Mouse (Mus musculus) NIH3T3 (cell line): ENCODE results near the gene Cga.
"Not testable (repeated sequence)": the region's sequence is repeated elsewhere in the genome, so short reads cannot be mapped to it uniquely, and the experiment has no call there.

Source experiments
- DNase-seq: peaks from one replicate; pipeline ENCODE4 v3.0.0-alpha.2; 2012; ENCODE audit warnings: low read depth

The Cga gene

DNA sequence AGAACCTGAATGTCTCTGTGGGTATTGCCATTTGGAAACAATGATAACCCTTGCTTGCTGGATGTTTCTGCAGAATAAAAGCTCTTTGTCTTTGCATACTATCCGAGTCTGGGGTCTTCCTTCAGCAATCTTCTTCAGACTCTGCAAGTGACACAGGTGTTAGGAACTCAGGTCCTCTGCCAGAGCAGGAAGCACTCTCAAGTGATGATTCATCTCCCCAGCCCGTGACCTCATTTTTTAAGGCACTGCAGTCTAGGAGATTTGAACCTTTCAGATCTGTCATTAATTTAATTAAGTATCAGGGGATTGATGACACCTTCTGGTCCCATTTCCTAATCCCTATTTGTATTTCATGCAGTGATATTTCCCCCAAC, 3.8 kb upstream of the Cga start:
- no peak for DNase-seq

DNA sequence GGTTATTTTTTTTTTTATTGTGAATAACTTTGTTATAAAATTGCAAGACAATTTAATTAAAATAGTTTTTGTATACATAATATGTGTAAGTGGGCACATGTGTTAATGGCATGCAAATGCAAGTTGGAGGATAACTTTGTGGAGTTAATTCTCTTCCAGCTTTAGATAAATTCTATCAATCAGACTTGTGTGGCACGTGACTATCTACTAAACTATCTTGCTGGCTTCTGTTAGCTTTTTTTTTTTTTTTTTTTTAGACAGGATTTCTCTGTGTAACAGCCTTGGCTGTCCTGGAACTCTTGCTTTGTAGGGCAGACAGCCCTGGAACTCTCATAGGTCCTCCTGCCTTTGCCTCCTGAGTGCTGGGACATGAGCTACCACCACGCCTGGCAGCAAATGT, 4.9 kb downstream of the Cga start:
- no peak for DNase-seq

DNA sequence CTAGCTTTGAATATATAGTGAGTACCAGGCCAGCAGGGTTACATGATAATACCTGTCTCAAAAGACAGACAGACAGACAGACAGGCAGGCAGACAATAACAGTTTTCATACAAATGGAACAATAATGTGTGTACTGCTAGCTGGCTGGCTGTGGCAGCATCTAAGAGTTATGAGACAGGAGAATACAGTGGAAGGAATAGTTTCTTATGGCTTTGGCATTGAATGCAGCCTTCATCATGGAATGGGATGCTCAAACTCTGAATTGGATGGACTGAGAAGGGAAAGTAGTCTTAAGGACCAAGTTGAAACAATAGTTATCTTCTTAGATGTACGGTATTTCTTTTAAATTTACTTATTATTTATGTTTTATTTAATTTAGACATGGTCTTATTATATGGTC, 5.7 kb downstream of the Cga start:
- no peak for DNase-seq

DNA sequence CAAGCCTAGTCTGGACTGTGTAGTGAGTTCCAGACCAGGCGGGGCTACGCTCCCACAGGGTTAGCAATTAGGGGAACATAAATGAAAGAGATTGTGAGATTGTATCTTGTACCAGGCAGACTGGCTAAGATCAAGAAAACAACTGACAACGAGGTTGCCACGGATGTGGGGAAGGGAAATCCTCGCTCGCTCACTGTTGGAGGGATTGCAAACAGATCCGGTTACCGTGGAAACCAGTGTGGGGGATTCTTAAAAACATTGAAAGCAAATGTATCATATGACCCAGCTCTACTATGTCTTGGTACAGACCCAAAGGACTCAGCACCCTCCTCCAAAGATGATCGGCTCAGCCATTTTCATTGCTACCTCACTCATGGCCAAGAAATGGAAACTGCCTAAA, 6.6 kb downstream of the Cga start:
- DNase-seq, result peak; percentile 2

DNA sequence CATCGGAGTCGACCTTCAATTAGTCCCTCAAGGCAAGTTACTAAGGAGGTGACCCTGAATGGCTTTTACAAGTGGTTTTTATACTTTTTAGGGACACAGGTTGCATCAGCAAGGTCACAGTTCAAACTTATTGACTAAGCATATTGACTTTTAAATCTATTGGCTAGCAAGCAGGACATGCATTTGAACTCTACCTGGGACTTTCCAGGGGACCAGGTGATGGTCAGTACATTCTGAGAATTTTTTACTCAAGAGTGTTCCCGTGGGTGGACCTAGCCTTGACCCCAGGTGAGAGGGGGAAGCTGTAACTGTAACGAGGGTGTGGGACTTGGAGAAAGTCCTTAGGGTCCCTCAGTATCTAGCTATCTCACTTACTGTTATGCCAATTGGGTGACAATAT, 7.6 kb downstream of the Cga start:
- DNase-seq, result no peak

DNA sequence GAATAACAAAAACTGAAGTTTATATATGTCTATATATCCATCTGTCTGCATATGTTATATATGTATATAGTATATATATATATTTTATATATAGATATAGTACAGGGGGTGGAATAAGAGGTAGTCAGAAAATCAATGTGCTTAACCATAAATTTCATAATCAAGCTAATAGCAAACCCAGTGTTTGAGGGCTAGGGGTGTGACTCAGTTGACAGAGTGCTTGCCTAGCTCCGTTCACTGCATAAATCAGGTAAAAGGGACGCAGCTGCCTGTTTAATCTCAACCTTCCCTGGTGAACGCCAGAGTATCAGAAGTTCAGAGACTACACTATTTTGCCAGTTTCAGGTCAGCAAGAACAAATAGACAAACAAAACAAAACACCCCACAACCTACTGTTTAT, 8.0 kb downstream of the Cga start:
- not testable (repeated sequence) for DNase-seq

DNA sequence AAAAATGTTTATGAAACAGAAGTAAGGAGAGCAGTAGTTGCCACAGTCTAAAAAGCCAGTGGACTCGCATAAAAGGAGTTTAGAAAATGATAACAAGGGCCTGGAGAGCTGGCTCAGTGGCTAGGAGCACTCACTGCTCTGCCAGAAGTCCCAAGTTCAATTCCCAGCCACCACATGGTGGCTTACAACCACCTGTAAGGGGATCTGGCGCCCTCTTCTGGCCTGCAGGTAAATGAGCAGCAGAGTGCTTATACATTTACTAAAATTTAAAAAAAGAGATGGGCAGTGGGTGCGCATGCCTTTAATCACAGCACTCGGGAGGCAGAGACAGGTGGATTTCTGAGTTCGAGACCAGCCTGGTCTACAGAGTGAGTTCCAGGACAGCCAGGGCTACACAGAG, 11.8 kb downstream of the Cga start:
- DNase-seq, result peak; percentile 28

DNA sequence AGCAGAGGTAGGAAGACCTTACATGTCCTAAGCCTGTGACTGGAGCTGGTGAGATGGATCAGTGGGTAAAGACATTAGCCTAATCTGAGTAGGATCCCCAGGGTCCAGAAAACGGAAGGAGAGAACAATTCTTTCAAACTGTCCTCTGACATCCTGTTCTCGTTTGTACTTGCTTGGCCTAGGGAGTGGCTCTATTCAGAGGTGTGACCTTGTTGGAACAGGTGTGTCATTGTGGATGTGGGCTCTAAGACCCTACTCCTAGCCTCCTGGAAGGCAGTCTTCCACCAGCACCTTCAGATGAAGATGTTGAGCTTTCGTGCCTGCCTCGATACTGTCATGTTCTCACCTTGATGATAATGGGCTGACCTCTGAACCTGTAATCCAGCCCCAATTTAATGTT, 12.6 kb downstream of the Cga start:
- no peak for DNase-seq

DNA sequence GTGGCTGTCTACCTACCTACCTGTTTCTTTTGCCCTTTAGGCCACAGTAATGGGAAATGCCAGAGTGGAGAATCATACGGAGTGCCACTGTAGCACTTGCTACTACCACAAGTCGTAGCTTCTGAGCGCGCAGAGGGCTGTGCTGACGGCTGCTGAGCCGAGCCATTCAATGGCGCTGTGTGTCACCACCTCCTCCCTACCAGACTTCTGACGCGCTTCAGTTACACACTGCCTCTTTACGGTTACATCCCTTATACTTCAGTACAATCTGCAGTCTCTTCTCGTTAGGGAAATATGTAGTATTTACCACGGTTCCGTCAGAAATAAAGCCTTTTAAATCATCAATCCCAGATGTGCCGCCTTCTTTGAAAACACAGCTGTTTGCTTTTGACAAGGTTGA, 13.4 kb downstream of the Cga start:
- DNase-seq, result no peak

DNA sequence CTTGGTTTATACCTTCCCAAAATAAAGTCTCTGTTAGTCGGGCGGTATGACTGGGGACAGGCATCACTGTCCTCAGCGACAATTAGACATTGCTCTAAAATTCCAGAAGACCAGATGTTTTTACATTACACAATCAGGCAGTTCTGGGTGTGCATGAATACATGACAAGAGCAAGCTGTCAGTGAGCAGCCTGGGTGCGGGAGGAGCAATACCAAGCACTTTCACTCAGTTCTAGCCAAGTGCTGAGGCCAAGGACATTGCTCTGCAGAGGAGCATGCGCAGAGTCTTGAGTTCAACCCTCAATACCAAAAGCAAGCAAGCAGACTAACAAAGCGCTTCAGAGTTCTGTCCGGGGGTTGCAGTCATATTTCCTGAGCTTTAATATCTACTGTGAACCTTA, 14.5 kb downstream of the Cga start:
- no peak for DNase-seq

DNA sequence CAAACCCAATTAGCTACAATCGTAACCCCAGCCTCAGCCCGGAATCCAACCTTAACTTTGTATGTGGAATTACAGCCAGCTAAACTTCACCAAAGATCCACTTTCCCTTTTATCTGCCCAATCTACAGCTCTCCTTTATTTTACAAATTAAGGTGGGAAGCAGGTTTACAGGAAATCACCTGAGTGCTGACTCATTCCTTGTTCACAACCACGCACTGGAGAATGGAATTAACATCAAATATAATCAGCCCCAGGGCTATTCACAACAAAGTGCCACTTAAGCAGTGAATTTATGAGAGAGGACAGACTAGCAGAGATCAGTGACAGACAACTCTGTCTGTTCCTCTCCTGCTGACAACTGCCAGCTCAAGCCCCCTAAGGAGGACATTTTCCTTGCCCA, 17.8 kb downstream of the Cga start:
- DNase-seq, result no peak

DNA sequence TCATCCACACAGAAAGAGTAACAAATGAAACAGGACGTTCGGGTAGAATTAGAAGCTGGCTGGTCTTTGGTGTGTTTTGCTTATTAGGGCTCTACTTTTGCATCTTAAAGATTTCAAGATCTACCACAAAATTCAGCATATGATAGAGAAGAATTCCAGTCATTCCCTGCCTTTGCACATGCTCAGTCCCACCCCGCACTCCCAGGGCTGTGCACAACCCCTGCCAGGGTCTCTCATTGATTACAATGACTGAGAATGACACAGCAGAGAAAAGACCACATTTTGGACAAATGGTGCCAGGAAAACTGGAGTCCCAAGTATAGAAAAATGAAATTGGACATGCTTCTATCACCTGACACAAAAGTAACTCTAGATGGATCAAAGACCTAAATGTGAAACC, 18.6 kb downstream of the Cga start:
- no peak for DNase-seq

DNA sequence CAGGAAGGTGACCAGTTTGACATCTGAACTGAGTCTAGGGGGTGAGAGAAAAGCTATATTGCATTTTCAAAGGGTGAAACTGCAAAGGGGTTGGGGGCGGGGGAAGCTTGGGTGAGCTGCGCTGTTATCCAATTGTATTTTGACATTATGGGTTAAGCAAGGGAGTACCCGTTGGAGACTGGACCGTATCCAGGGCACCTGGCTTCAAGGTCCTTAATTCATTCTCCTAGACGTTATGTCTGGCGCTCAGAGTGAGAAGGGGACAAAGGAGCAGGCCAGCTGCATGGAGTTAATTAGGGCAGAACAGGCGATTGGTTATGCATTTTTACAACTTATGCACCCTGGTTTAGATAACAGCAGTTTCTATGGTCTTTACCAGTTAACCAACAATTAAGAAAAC, 23.8 kb downstream of the Cga start:
- no peak for DNase-seq

DNA sequence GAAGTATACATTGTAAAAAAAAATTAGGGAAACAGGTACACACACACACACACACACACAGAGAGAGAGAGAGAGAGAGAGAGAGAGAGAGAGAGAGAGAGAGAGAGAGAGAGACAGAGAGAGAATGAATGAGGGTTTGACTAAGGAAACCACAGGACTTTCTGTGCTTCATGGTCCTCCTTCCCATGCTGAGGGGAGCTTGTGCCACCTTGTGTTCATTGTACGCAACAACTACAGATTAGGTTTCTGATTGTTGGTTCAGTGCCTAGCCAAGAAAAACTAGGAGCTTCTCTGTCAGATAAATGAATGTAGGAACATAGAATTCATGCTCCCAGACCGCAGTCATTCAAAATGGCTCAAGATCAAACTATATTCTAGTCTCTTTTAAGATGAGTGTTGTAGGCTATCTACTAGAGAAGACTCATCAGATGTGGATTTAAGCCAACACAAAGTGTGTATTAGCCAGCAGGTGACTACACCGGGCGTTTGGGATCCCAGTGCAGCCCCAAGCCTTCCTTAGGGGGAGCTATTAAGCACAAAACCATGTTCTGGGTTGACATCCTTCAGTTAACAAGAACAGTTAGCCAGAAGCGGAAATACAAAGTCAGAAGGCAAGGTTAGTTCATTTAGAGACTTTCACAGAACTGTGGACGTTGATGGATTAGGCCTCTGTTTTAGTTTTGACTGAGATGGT, 28.7 kb downstream of the Cga start:
- peak; percentile 77 for DNase-seq

DNA sequence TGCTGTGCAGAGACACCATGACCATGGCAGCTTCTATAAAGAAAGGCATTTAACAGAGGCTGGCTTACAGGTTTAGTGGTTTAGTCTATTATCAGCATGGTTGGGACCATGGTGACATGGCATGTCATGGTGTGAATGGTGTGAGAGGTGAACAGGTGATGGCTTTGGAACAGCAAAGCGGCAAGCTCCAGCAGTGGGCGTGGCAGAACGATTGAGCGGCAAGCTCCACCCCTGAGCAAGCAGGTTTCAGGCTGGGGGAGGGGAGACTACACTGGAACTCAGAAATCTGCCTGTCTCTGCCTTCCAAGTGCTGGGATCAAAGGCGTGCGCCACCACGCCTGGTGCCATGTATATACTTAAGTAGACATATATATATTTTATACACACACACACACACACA, 34.8 kb downstream of the Cga start:
- not testable (repeated sequence) for DNase-seq

DNA sequence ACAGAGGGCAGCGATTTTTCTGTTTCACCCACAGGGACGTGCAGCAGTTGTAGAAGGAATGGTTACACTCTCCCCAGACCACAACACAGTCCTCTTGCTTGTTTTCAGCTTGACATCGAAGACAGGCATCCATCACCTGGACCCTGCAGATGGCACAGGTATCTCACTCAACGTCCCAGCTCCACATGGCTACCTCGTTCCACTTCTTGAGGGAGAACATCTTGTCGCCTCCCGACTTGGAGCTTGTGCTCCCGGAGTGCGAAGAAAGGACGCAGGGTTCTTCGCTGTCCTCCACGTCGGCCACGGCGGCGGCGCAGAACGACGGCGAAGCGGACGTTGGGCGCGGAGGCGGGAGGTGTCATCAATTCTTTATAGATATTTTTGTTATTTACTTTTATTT, 47.5 kb downstream of the Cga start:
- DNase-seq, result no peak

DNA sequence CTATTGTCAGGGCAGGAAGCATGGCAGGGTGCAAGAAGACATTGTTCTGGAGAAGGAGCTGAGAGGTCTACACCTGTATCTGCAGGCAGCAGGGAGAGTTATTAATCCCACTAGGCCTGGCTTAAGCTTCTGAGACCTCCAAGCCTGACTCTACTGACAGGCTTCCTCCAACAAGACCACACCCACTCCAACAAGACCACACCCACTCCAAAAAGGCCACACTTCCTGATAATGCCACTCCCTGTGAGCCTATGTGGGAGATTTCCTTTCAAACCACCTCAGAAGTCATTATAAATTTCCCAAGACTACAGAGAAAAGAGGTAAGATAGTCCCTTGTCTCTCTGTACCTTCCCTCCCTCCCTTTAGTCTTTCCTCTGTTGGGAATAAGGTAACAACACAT, 53.6 kb downstream of the Cga start:
- DNase-seq, result no peak

DNA sequence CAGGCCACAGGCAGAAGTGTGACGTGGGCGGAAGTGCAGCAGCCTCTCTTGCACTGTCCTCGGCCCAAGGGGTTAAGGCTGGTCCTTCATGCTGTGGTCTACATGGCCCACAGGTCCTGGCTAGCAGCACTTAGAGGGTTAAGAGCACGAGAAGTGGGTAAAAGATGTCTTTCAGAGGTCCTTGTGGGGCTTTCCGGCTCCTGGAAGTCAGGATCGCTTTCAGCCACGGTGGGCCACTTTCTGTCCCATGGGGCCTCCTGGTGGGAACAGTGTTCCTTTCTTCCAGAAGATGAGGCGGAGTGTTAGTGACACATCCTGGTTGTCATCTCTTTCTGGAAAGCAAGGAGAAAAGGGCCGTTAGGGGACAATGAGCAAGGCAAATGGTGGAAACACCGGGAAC, 60.1 kb downstream of the Cga start:
- DNase-seq, result no peak
